Mouse (Mus musculus) midbrain, embryonic 14.5 days (tissue): ENCODE measurements around the gene Actn4. TPM values are rescaled to one million over a fixed set of nuclear protein-coding genes. Genes with fewer than 3 reads are reported as not detected.
A peak's percentile ranks its signal among the peaks of the same experiment; 100 is the strongest.

Source experiments
- ATAC-seq: fragments of 200-750 bp; cut with Nextera tagmentation; 2 replicates; pipeline ENCODE4 v1.8.0; 2017; ENCODE audit warnings: moderate number of reproducible peaks, moderate library complexity; ENCODE audit not compliant: low FRiP score, low TSS enrichment
- DNase-seq: peaks from one replicate; pipeline ENCODE4 v3.0.0-alpha.2; 2015
- H3K27ac ChIP-seq: fragments of 300-500 bp; sonication (generic); replicated peaks from 2 replicates; pipeline ENCODE4 v1.5.1; 2014; ENCODE audit warnings: mild to moderate bottlenecking, low read depth, low read length, moderate library complexity
- H3K27me3 ChIP-seq: fragments of 300-500 bp; sonication (generic); 2 replicates; pipeline ENCODE4 v1.6.1; 2014; ENCODE audit warnings: low read length, control low read depth, mixed read lengths; ENCODE audit not compliant: control insufficient read depth, insufficient read depth
- H3K36me3 ChIP-seq: fragments of 300-500 bp; sonication (generic); 2 replicates; pipeline ENCODE4 v1.6.1; 2014; ENCODE audit warnings: low read length, control low read depth; ENCODE audit not compliant: control insufficient read depth, insufficient read depth
- H3K4me1 ChIP-seq: fragments of 300-500 bp; sonication (generic); 2 replicates; pipeline ENCODE4 v1.6.1; 2014; ENCODE audit warnings: mild to moderate bottlenecking, antibody characterized with exemption, low read length, control low read depth; ENCODE audit not compliant: control insufficient read depth, insufficient read depth
- H3K4me2 ChIP-seq: fragments of 300-500 bp; sonication (generic); 2 replicates; pipeline ENCODE4 v1.6.1; 2014; ENCODE audit warnings: mild to moderate bottlenecking, low read length, moderate library complexity
- H3K4me3 ChIP-seq: fragments of 300-500 bp; sonication (generic); replicated peaks from 2 replicates; pipeline ENCODE4 v1.5.1; 2014; ENCODE audit warnings: low read depth, low read length
- H3K9ac ChIP-seq: fragments of 300-500 bp; sonication (generic); replicated peaks from 2 replicates; pipeline ENCODE4 v1.6.1; 2014; ENCODE audit warnings: mild to moderate bottlenecking, low read length, moderate library complexity
- H3K9me3 ChIP-seq: fragments of 300-500 bp; sonication (generic); 2 replicates; pipeline ENCODE4 v1.6.1; 2016; ENCODE audit warnings: low read length, control low read depth, mixed read lengths; ENCODE audit not compliant: control insufficient read depth
- WGBS: fragments of 180-500 bp; shearing (Covaris S2); extraction: QIAGEN DNeasy Blood & Tissue Kit; methylation state at CpG from one replicate; pipeline ENCODE4 v1.1.7; 2014; 5-methylcytosine and 5-hydroxymethylcytosine counted together
- polyA plus RNA-seq: library from polyadenylated mRNA; unstranded; fragments of >200 nt; fragmentation: Nextera tagmentation; extraction: Ambion mirVana; gene quantifications from 2 replicates; pipeline ENCODE4 v1.2.1, GENCODE M21; 2014

The Actn4 gene
- 102 and 118 TPM in 2 replicates for polyA plus RNA-seq

DNA sequence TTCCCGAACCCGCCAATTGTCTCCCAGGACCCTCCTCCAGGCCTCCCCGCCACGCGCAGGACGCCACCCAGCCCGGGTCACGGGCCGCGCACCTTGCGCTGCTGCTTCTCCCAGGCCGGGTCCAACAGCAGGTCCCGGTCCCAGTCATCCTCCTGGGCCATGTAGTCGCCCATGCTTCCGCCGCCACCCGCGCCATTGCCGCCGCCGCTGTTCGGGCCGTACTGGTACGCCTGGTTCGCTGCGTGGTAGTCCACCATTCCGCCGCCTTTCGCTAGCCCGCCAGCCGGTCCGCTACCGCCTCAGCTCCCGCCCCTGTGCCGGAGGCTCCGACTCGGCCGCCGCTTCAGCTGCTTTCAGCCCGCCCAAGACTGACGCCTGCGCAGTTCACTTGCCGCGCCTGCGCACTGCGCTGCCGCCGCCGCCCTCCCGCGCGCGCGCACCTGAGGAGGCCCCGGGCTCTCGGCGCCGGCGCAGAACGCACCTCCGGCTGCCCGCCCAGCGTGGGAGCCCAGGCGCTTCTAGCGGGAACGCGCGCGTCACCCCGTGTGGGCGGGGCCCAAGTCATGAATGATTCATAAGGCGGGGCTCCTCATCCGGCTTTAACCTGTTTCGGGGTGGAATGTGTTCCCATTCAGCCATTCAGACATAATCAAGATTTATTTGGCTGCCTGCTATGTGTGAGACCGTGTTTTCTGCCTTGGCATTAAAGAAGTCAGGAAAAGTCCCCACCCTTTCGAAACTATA lies at the start of gene Actn4:
TSS of gene Actn4 (minus strand) at position 414 of the 744 bp plus-strand sequence.
- Histone ChIP-seq H3K27me3 (no peaks in the 10 kb centered on the region), H3K4me2 (peak within 1 kb of the TSS; percentile 88), H3K9me3 (no peaks in the 10 kb centered on the region), H3K36me3 (no peaks in the 10 kb centered on the region), H3K27ac (peak within 1 kb of the TSS; percentile 88), H3K9ac (peak within 1 kb of the TSS; percentile 92), H3K4me1 (peaks cover 24% of the 10 kb centered on the region), H3K4me3 (peak within 1 kb of the TSS; percentile 93)
- WGBS: under 1% methylated on average over 76 of the region's 76 CpGs
- DNase-seq (peak; percentile 100), ATAC-seq (peak; percentile 94)

DNA sequence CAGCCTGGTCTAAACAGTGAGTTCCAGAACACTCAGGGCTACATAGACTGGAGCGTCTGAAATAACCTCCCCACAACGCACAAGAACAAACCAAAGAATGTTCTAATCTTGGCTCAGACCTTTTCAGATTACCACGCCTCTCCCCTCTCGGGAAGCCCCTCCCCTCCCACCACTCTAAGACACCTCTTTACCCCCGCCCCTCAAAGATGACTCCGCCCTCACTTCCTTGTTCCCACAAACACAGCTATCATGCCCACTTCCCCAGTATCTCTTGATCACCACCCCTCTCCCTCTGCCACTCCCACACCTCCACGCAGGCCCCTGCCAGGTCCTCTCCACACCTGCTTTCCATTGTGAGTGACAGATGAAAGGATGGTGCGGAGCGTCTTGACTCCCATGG lies 46.6 kb upstream of the Actn4 start:
- no peak for ATAC-seq

DNA sequence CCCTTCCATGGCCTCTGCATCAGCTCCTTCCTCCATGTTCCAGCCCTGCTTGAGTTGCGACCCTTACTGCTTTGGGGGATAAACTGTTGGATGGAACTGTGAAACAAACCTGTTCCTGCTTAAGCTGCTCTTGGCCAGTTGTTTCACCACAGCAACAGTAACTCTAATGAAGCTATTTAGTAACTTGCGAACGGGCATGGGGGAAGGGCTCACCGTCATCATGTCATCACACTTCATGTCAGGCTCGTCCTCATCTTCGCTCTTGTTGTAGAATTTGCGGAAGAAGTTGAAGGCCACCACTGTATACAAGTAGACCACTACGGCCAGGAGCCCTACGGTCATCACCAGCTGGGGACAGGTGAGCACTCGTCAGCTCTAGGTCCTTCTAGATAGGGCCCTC lies 46.0 kb upstream of the Actn4 start:
- no peak overlapping the region for H3K4me2 ChIP-seq
- WGBS: 93% methylated on average over 10 of the region's 10 CpGs
- H3K4me1 ChIP-seq: no peaks in the 10 kb centered on the region
- H3K36me3 ChIP-seq: no peaks in the 10 kb centered on the region
- no peak for ATAC-seq
- no peak overlapping the region for H3K27ac ChIP-seq
- H3K4me3 ChIP-seq: no peak overlapping the region
- H3K9me3 ChIP-seq: no peaks in the 10 kb centered on the region
- no peak overlapping the region for H3K9ac ChIP-seq
- H3K27me3 ChIP-seq: no peaks in the 10 kb centered on the region
- no peak for DNase-seq

More for the DNA sequence above, 46.6 kb upstream of the Actn4 start:
- Histone ChIP-seq H3K36me3 (no peaks in the 10 kb centered on the region), H3K9ac (no peak overlapping the region), H3K27me3 (no peaks in the 10 kb centered on the region), H3K27ac (no peak overlapping the region), H3K9me3 (no peaks in the 10 kb centered on the region), H3K4me3 (no peak overlapping the region), H3K4me1 (no peaks in the 10 kb centered on the region), H3K4me2 (no peak overlapping the region)
- DNase-seq: no peak
- WGBS: 79% methylated on average over 9 of the region's 9 CpGs

DNA sequence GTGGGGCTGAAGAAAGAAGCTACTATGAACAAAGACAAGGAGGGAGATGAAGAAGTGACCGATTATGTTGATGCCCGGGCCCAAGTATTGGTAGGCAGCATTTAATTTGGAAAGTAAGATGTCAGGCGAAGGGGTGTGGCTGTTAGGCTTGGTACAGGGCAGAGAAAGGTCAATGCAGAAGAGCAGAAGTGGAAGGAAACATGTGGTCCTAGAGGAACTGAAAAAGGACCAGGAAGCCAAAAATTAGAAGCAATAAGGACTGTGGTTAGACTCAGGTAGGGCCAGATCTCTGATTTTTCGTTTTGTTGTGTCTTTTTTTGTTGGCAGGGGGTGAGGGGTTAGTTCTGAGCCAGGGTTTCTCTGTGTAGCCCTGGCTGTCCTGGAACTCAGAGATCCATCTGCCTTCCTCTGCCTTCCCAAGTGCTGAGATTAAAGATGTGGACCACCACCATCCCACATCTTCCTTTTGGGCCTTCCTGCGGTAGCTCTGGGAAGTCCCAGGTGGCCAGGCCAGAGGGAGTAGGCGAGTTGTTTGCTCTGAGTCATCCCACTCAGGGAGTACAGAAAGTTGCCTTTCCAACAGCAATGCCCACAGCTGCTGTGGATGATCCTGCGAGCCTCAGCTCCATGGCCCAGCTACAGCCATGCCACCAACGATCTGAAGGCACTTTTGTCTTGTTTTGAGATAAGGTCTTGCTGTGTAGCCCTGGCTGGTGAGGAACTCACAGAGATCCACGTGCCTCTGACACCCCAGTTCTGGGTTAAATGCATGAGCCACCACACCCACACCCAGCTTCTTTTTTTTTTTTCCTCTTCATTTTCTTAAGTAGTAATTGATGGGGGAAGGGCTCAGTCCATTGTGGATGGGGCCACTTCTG lies 45.3 kb upstream of the Actn4 start:
- Histone ChIP-seq H3K4me2 (no peak overlapping the region), H3K9me3 (no peaks in the 10 kb centered on the region), H3K27ac (no peak overlapping the region), H3K4me3 (no peak overlapping the region), H3K27me3 (no peaks in the 10 kb centered on the region), H3K36me3 (no peaks in the 10 kb centered on the region), H3K4me1 (no peaks in the 10 kb centered on the region), H3K9ac (no peak overlapping the region)
- no peak for ATAC-seq
- WGBS: 80% methylated on average over 9 of the region's 9 CpGs
- no peak for DNase-seq

DNA sequence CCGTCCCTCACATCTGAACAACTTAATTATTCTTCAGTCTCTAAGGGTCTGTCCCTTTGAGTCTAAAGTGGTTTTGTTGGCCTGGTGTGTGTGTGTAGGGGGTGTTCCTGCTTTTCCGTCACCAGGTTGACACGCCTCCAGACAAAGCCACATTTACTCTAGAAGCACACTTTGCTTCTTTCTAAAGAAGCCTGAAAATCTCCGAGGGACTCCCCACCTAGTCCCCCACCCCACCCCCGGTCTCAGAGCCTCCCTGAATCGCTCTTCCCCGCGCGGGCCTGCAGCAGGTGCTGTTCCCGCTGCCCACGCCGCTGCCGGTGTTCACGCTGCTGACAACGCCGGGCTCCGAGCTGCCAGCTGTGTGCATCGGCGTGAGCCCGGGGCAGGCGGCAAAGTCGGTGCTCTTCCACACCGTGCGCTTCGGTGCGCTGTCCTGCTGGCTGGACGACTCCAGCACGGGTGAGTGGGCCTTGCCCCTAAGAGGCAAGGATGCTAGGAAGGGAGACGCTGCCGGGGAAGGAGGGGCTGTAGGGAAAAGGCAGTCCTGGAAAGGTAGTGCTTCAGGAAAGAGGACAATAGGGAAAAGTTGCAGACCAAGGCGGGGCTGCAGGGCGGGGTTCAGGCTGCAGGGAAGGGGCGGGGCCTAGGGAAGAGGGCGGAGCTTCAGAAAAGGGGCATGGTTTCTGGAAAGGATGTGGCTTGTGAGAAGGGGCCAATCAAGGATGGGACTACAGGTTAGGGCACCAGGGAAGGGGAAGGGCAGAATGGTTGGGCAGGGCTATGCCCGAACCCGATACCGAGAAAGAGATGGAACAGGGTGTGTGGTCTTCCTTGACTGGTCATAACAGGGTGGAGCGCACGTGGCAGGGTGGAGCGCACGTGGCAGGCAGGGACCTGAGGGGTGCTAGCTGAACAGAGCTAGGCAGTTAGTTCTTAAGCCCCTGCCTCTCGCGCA lies 38.8 kb upstream of the Actn4 start:
- no peaks in the 10 kb centered on the region for H3K36me3 ChIP-seq
- H3K9me3 ChIP-seq: no peaks in the 10 kb centered on the region
- WGBS: 6% methylated on average over 43 of the region's 43 CpGs
- no peaks in the 10 kb centered on the region for H3K27me3 ChIP-seq
- H3K4me1 ChIP-seq: 0 out of 2 replicates have a peak, but pooled peaks cover 6% of the 10 kb centered on the region
- peak overlapping the region; percentile 55; the same call in 1 of the 2 replicates for H3K27ac ChIP-seq
- peak overlapping the region; percentile 72 for H3K9ac ChIP-seq
- ATAC-seq (peak; percentile 64), DNase-seq (peak; percentile 70)
- peak overlapping the region; percentile 85 for H3K4me2 ChIP-seq
- peak overlapping the region; percentile 47 for H3K4me3 ChIP-seq

DNA sequence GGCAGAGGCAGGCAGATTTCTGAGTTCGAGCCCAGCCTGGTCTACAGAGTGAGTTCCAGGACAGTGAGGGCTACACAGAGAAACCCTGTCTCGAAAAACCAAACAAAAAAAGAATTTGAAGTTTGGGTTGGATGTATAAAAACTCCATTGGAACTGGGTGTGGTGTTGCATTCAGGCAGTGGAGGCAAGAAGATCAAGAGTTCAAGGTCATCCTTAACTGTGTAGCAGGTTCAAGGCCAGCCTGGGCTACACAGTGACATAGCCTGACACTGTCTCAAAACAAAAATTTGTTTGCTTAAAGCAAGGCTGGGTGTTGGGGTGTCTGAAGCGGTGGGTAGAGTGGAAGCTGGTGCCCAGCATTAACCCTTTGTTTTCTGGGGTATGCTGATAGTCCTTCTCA lies 31.3 kb upstream of the Actn4 start:
- Histone ChIP-seq H3K9me3 (no peaks in the 10 kb centered on the region), H3K4me1 (no peaks in the 10 kb centered on the region), H3K4me3 (no peak overlapping the region), H3K27me3 (no peaks in the 10 kb centered on the region), H3K36me3 (no peaks in the 10 kb centered on the region), H3K4me2 (no peak overlapping the region), H3K27ac (no peak overlapping the region), H3K9ac (no peak overlapping the region)
- DNase-seq (no peak), ATAC-seq (no peak)
- 86% methylated on average over 3 of the region's 3 CpGs for WGBS

DNA sequence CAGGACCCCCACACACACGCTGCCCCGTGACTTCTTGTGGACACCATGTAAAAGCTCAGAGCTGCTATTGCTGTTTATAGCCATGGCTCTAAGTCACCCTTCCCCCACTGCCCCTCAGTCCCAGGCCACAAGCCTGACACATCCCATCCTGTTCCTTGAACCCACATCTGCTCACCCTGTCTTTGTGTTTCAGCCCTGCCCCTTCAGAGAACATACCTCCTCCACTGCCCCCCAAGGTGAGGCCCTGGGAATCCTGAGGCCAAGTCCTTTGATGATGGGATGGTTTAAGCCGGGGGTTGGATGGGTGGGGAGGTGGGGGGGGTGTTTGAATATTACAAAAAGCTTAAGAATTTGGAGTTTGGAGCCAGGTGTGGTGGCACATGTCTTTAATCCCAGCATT lies 30.9 kb upstream of the Actn4 start:
- H3K4me3 ChIP-seq: no peak overlapping the region
- no peak overlapping the region for H3K9ac ChIP-seq
- DNase-seq: no peak

DNA sequence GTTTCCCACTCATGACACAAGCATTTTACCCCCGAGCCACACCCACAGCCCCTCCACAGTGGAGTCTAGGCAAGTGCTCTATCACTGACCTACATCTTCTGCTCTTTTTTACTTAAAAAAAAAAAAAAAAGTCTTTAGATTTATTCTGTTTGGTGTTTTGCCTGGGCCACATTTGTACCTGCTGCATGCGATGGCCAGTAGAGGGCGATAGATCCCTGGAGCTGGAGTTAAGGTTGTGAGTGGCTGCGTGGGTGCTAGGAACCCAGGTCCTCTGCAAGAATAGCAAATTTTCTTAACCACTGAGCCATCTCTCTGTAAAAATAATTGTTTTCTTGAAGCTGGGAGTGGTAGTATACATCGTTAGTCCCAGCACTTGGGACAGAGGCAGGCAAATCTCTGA lies 29.5 kb upstream of the Actn4 start:
- DNase-seq (no peak), ATAC-seq (no peak)
- Histone ChIP-seq H3K4me2 (no peak overlapping the region), H3K27me3 (no peaks in the 10 kb centered on the region), H3K9ac (no peak overlapping the region), H3K4me1 (no peaks in the 10 kb centered on the region), H3K36me3 (no peaks in the 10 kb centered on the region), H3K4me3 (no peak overlapping the region), H3K27ac (no peak overlapping the region), H3K9me3 (no peaks in the 10 kb centered on the region)
- 65% methylated on average over 5 of the region's 5 CpGs for WGBS

More for the DNA sequence above, 30.9 kb upstream of the Actn4 start:
- Histone ChIP-seq H3K4me2 (no peak overlapping the region), H3K27ac (no peak overlapping the region), H3K27me3 (no peaks in the 10 kb centered on the region), H3K4me1 (no peaks in the 10 kb centered on the region), H3K36me3 (no peaks in the 10 kb centered on the region), H3K9me3 (no peaks in the 10 kb centered on the region)
- ATAC-seq: no peak
- WGBS: 90% methylated on average over 3 of the region's 3 CpGs
